Mouse (Mus musculus): ENCODE data around the gene Mrpl10.

Gene Mrpl10

DNA sequence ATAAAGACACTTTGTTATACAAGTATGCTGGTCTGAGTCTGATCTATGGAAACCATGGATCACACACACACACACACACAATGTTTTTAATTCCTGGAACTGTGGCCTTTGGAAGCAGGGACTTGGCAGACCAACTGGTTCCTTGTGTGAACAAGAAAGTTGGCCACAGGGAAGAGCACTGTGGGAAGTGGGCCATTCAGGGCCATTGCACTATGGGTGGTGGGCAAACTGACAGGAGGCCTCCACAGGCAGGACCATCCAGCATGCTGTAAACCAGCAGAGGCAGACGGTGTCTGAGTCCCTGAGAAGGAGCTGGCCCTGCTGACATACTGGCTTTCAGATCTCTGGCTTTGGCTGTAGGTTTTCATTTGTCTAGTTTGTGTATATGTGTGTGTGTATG lies 28.0 kb downstream of the Mrpl10 start:
- DNase-seq (ENCODE audit: low read depth, low spot score), result no peak

DNA sequence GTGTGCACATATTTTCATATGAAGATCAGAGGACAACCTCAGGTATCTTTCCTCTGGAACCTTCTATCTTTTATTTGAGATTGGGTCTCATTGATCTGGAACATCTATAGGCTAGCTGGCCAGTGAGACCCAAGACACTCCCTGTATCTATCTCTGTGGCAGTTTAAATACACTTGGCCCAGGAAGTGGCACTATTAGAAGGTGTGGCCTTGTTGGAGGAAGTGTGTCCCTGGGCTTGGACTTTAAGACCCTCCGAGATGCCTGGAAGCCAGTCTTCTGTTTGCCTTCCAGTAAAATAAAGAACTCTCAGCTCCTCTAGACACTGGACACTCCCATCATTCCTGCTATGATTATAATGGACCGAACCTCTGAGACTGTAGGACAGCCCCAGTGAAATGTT lies 28.4 kb downstream of the Mrpl10 start:
- DNase-seq (ENCODE audit: low read depth, low spot score), result no peak

DNA sequence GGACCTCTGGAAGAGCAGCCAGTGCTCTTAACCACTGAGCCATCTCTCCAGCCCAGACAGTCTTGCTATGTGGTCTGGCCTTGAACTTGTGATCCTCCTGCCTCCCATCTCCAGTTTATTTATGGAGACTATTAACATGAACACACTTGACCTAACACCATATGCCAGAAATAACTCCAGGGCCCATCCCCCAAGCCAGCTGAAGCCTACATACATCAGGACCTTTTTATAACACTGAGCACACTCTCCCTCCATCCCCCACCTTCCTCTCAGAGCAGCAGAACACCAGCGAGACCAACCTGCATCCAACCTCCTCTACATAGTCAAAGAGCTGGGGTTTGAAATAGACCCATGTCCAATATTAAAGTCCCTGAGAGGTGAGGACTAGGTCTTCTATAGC lies 29.8 kb downstream of the Mrpl10 start:
- peak; percentile 69 for DNase-seq (ENCODE audit: low read depth, low spot score)

DNA sequence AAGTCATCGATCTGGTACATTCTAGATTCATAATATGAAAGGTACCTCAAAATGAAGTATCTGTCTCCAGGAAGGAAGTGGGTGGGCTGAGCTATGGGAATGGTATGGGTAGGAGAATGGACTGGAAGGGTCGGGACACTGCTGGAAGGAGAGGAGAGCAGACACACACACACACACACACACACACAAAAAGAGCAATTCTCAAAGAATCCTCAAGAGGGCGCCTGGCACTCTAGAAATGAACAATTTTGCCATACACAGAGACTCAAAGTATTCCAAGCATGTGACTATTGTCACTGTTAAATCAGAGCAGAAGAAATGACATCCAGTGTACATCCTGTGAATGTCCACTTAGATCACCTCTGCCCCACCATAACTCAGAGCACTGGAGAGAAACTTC lies 31.2 kb downstream of the Mrpl10 start:
- peak; percentile 34 for DNase-seq (ENCODE audit: low read depth, low spot score)

DNA sequence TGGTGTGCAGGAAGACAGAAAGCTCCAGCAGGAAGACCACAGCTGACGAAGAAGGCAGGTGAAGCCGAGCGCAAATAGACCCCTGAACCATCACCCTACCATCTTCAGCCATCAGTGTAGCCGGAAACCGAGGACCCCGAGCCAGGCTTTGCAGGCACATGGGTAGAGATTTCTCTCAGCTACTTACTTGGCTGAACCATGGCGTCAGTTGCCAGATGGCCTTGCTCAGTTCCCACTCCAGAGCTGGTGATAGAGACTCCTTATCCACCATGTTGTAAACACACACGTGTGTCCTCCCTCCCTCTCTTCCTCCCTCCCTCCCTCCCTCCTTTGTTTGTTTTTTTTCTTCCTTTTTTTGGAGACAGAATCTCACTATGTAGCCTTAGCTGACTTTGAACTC lies 32.9 kb downstream of the Mrpl10 start:
- no peak for DNase-seq (ENCODE audit: low read depth, low spot score)

DNA sequence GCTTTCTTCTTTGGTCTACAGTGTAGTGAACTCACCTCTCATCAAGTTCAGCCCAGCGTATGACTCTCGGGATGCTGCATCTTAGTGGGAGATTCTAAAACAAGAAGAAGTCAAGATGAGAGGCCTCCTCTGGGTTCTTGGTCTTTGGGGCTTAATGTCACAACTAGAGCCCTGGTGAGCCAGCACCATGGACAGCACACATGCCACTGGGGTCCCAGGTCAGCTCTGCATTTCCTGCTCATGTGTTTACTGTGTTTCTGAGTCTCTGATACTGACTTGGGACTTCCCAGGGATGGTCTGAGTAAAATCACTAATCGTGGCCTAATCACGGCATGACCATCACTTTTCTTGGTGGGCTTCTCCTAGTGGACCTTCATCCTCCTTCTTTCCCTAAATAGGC lies 37.4 kb downstream of the Mrpl10 start:
- no peak for DNase-seq (ENCODE audit: low read depth, low spot score)

DNA sequence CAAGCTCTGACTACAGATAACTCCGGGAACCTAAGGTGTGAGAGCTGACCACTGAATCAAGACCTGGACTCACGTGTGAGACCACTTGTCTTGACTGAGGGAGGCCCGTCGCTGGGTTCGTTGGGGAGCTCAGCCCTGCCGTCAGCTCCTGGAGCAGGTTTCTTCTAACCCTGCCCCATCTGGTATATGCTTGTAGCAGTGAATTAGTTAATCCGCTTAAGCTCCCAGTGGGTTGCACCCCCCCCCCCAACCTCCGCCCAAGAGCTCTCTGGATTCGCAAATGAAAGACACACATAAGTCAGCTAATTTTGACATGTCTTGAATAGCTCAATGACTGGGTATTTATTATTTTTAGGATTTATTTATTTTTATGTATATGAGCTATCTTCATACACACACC lies 38.9 kb downstream of the Mrpl10 start:
- DNase-seq (ENCODE audit: low read depth, low spot score), result no peak

DNA sequence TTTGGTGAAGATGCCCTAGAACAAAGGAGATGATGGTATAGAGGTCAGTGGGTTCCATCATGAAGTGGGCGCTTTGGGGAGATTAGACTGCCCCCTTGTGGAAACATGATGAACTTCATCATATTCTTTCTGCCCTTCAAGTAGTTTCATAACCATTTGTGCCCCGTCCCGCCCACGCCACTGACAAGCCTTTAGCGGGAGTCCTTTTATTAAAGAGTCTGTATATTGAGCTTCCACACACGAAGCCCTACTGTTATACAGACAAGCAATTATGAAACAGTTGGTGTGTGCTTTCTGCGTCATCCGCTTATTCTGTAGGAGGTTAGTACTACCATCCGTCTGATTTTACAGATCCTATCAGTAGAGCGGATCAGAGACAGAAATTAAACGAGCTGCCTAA lies 41.6 kb downstream of the Mrpl10 start:
- DNase-seq (ENCODE audit: low read depth, low spot score), result peak; percentile 34

DNA sequence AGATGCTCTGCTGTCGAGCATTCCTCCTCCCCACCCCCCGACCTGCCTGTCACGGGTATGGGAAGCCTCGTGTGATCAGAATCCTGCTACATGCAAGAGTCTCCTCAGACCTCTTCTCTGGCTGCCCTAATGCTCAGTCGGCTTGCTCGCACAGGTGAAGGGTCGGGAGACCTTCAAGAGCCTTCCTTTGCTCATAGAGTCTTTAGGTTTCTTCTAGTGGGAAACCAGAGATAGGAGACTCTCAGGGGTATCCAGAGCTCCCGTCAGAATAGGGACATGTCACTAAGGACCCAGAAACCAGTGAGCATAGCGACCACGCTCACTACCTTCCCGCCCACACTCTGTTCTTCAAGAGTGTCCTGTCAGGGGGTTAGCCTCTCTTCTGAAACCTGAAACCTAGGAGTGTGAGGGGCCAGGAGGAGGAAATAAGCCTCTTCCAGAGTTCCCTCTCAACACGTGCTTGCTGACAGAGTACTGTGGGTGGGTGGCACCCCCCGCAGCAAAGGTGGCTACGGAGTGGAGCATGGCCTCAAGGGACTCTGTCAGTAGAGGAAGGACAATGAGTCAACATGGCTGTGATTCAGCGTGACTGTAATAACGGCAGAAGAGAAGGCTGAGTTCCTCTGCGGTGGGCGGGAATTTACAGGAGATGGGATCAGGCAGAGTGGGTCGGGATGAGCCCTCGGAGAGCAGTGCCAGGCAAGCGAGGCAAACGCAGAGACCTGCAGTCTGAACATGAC lies 42.2 kb downstream of the Mrpl10 start:
- DNase-seq (ENCODE audit: low read depth, low spot score), result no peak

DNA sequence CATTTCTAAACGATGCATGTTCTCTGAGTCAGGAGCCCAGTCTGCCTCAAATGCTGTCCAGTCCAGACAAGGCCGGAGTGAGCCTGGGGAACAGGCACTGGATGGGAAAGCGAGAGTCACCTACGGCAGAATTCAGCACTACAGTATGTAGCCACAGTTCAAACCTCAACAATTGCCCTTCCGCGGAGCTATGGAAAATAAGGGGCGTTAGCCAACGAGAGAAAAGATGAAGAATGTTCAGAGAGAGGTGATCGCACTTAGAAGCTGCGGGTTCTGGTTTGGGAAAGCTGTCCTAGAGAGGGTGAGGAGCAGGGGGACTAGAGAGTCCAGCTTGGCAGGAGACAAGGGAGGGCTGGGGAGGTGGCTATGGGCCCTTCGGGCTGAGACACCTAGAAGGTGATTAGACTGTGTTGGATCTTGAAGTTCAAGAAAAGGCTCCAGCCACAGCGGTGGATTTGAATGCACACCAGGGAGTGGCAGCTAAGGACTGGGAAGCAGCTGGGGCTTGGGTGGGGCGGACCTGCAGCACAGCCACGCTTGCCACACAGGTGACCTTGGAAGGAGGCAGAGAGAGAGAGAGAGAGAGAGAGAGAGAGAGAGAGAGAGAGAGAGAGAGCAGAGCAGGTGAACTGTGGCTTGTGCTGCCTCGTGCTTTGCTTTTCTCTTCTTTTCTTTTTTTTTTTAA lies 43.6 kb downstream of the Mrpl10 start:
- DNase-seq (ENCODE audit: low read depth, low spot score), result no peak

DNA sequence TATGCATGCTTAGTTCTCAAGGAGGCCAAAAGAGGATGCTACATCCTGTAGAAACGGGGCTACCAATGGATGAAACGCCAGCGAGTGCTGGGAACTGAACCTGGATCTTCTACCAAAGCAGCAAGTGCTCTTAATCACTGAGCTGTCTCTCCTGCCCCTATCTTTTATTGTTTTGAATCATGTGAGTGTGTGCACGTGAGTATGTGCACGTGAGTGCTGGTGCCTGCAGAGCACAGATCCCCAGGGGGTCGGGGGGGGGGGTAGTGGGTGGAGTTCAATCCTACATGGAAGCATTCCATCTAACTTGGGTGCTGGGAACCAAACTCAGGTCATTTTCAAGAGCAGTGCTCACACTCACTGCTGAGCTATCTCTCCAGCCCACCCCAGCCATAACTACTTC lies 45.0 kb downstream of the Mrpl10 start:
- DNase-seq (ENCODE audit: low read depth, low spot score), result no peak

DNA sequence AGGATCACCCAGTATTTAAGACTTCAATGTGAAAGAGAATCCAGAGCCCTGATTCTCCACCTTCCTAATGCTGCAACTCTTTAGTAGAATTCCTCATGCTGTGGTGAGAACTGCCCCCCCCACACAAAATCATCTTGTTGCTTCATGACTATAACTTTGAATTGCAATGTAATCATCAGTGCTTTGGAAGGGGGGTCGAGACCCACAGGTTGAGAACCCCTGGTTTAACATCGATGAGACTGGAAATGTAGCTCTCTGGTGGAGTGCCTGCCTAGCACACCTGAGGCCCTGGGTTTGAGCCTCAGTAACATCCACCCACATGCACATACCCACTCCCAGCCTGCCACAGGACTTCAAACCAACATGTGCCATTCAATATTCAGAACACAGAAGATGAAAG lies 53.2 kb downstream of the Mrpl10 start:
- DNase-seq (ENCODE audit: low read depth, low spot score), result no peak

DNA sequence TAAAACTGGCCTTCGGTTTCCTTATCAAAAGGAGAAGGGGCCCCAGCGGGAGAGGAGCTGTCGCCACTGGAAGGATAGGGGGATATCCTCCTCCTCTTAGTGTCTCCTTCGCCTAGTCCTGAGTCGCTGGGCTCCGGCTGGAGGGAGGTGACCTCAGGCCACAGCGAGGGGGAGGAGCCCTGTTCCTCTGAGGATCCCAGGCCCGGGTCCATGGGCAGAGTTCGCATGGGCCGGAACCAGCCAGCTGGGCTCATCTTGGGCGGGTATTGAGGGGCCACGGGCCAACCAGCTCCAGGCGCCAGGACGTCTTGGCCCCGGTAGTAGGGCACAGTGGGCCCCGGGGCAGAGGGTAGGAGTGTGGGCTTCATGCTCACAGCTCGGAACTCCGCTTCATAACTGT lies 57.4 kb downstream of the Mrpl10 start:
- peak; percentile 24 for DNase-seq (ENCODE audit: low read depth, low spot score)
